Mouse (Mus musculus) thymus, adult 2 months (tissue): ENCODE results near the gene Rell1.

Experiments
- CTCF ChIP-seq: fragments of 200-500 bp; IDR thresholded peaks from 2 replicates; pipeline ENCODE4 v1.5.1; 2012; ENCODE audit warnings: mild to moderate bottlenecking, control low read depth, low read length, moderate library complexity, borderline replicate concordance; ENCODE audit not compliant: control insufficient read depth, poor library complexity, insufficient read depth; ENCODE audit errors: extremely low read depth
- POLR2A ChIP-seq: fragments of 200-500 bp; IDR thresholded peaks from 2 replicates; pipeline ENCODE4 v1.6.1; 2012; ENCODE audit warnings: mild to moderate bottlenecking, low read length, control low read depth, moderate library complexity; ENCODE audit not compliant: control insufficient read depth, poor library complexity, insufficient read depth; ENCODE audit errors: extremely low read depth

DNA sequence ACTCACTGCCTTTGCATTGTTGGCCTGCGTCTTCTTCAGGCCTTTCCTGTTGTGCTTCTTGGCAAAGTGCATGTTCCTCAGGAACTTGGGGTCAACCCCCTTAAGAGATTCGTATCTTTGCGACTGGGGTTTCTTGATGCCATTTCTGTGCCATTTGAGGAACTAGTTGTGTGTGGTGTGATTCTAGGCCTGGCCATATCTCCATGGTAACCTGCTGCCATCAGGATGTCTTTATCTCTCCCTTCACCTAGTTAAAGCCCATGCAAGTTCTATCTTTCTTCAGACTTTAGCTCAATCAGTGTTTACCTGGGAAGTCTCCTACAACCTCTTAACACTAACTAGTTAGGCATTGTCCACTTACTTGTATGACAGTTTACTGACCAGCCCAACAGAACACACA, 22.0 kb upstream of the Rell1 start:
- TF ChIP-seq CTCF (no peak), POLR2A (no peak)
